Mouse (Mus musculus): Measurements from ENCODE around the gene Gm49321. TPM values are rescaled to one million over a fixed set of nuclear protein-coding genes. Genes with fewer than 3 reads are reported as not detected.

Gene Gm49321
- polyA plus RNA-seq, 1 experiment: not detected

DNA sequence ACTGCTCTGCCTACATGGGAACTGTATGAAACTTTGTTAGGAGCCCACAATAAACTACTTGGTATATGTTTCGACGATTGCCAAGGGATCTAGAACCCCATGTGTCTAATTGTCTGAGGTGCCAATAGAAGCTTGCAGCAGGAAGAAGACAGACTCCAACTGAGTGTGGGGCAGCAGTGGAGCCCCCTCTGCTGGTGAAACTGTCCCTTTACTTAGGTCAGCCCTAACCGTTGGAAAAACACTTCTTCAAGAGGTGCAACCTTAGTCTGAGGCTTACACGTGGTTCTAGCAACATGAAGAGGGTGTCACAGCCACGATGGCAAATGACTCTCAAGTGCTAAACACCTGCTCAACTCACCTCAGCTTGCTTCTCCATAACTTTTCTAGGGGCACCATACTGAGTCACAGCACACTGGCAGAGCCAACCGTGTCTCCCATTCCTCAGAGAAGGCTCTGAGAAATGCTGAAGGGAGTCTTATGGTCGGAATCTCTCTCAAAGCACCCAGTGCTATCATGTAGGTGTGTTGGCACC, 77.4 kb downstream of the Gm49321 start:
- Histone ChIP-seq H3K4me1 (ENCODE audit: control insufficient read depth, insufficient read depth, insufficient read length, low read length) (no peaks in the 10 kb centered on the region), H3K27ac (replicated peaks; ENCODE audit: low read depth, low read length) (no peak overlapping the region), H3K4me3 (ENCODE audit: insufficient read depth, low read depth, low read length) (no peak overlapping the region)

DNA sequence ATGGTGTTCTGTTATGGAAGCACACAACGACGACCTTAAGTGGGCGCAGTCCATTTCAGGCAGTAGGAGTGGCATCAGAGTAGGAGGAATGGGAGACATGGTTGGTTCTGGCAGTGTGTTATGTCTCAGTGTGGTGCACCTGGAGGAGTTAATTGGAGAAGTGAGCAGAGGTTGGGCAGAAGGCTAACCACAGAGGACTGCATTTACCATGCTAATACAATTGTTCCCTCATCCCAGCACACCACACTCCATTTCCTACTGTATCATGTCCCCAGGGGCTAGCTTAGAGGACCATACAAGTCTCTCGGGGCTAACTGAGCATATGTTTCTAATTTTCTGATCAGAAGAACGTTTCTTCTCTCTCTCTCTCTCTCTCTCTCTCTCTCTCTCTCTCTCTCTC, 78.0 kb downstream of the Gm49321 start:
- Histone ChIP-seq H3K4me3 (ENCODE audit: insufficient read depth, low read depth, low read length) (no peak overlapping the region), H3K27ac (replicated peaks; ENCODE audit: low read depth, low read length) (no peak overlapping the region), H3K4me1 (ENCODE audit: control insufficient read depth, insufficient read depth, insufficient read length, low read length) (no peaks in the 10 kb centered on the region)

Other genes with a start within 250 kb of the Gm49321 start
- gene Hif1a, start 36.3 kb upstream of the Gm49321 start, polyA plus RNA-seq (2012; ENCODE audit: insufficient read depth, insufficient read length, missing spikeins): 27.5 and 35.0 TPM in 2 replicates
- gene Snapc1, start 26.8 kb downstream of the Gm49321 start, polyA plus RNA-seq (2012; ENCODE audit: insufficient read depth, insufficient read length, missing spikeins): 7.6 and 11.3 TPM in 2 replicates
- not detected in 2 replicates for gene Syt16, start 60.0 kb downstream of the Gm49321 start, polyA plus RNA-seq (2012; ENCODE audit: insufficient read depth, insufficient read length, missing spikeins)

Data from brown adipose tissue, adult 24 weeks (tissue).